Mouse (Mus musculus): ENCODE results near the gene Tnrc6c.

- TF ChIP-seq POLR2A (IDR thresholded peaks at IDR 0.05; ENCODE audit: borderline replicate concordance, control insufficient read depth, low read depth, low read length), result no peak
- TF ChIP-seq CTCF (IDR thresholded peaks at IDR 0.05; ENCODE audit: control insufficient read depth, insufficient read depth, low read length), result no peak
Observed at GRCm38 (mm10) chr11:117778031-117778430, 123.9 kb downstream of the Tnrc6c start.
